Mouse (Mus musculus) olfactory bulb, adult 2 months (tissue): ENCODE data around the gene H1fnt. TPM values are rescaled to one million over a fixed set of nuclear protein-coding genes. Genes with fewer than 3 reads are reported as not detected.

ENCODE experiments used
- H3K27ac ChIP-seq: fragments of 200-500 bp; 2 replicates; pipeline ENCODE4 v1.5.1; 2012; ENCODE audit warnings: low read depth, low read length; ENCODE audit not compliant: insufficient read depth
- H3K4me1 ChIP-seq: fragments of 200-500 bp; 2 replicates; pipeline ENCODE4 v1.6.1; 2012; ENCODE audit warnings: low read length; ENCODE audit not compliant: control insufficient read depth, insufficient read depth
- H3K4me3 ChIP-seq: fragments of 200-500 bp; 2 replicates; pipeline ENCODE4 v1.5.1; 2012; ENCODE audit warnings: mild to moderate bottlenecking, low read depth, low read length, moderate library complexity; ENCODE audit not compliant: insufficient read depth
- CTCF ChIP-seq: fragments of 200-500 bp; IDR thresholded peaks from 2 replicates; pipeline ENCODE4 v1.5.1; 2012; ENCODE audit warnings: low read depth, mild to moderate bottlenecking, low read length, moderate library complexity; ENCODE audit not compliant: insufficient read depth
- POLR2A ChIP-seq: fragments of 200-500 bp; IDR thresholded peaks from 2 replicates; pipeline ENCODE4 v1.6.1; 2012; ENCODE audit warnings: mild to moderate bottlenecking, low read depth, low read length, moderate library complexity; ENCODE audit not compliant: insufficient read depth
- WGBS: fragments of 180-500 bp; shearing (Covaris S2); methylation state at CpG from one replicate; pipeline ENCODE4 v1.1.7; 2018; 5-methylcytosine and 5-hydroxymethylcytosine counted together
- polyA plus RNA-seq: library from polyadenylated mRNA; stranded (reverse); fragments of >200 nt; gene quantifications from 2 replicates; pipeline ENCODE4 v1.2.4, GENCODE M21; 2012; ENCODE audit warnings: low replicate concordance; ENCODE audit not compliant: missing spikeins, insufficient read depth, insufficient read length

H1fnt gene
- not detected in 2 replicates for polyA plus RNA-seq

DNA sequence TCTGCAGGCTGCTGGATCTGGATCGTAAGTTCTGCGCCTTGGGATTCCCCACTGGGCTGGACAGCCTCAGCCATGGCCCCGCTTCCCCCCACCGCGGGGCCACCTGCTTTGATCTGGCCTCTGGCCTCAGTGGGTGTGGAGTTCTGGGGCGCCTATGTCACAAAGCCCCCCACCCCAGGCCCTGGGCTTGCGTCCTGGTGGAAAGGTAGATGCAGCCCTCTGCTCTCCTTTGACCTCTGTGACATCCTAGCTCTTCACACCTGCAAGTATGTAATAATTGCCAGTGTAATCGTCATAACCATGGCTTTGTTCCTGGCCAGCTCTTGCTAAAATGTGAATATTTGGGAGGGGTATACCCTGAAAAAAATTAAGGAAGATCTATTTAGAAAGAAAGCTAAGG is at the start of gene H1fnt:
TSS of gene H1fnt (minus strand) at position 101 of the 400 bp plus-strand sequence.
- H3K4me1 ChIP-seq = no peaks in the 10 kb centered on the region

DNA sequence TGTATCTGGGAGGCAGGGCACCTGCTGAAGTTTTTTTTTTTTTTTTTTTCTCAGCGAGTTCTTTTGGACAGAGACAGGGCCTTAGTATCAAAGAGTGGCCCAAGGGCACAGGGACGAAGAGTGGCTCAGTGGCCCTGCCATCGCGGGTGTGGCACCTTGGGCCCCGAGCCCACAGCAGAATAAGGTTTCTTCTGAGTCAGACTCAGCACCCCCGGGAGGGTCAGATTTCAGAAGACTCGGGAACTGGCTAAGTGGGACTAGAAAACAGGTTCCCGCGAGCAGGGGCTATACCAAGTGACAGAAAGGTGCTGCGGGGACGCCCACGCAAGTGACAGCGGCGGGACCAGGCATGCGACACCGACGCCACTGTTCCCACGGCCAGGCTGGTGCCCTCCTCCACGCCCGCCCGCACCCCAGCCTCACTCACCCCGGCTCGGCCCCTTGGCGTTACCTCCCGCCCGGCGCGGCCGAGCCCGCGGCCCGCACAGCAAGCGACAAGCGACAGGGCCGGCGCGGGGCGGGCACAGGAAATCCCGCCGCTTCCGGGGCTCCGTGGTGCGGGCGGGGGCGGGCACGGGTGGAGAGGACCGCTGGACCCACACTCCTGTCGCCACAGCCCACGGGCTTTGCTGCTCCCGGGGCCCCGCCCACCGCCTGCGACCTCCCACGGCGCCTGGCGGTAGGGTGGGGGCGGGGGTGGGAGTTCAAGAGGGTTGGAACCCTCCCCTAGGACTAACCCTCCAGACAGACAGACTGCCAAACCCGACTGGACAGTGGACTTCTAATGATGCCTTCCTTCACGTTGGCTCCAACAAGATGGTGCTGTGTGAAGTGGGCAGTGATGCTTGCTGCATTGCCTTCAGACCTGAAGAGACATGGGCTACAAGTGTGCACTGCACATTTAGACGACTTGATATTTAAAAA is 38.8 kb upstream of the H1fnt start, which contains the start of gene Zfp641:
TSS of gene Zfp641 (minus strand) at position 534 of the 924 bp plus-strand sequence.
- WGBS = 1% methylated on average over 60 of the region's 60 CpGs
- H3K4me1 ChIP-seq = peaks cover 5% of the 10 kb centered on the region; the same call in 1 of the 2 replicates
- no peak within 1 kb of the TSS for H3K27ac ChIP-seq
- peak within 1 kb of the TSS; percentile 70 for H3K4me3 ChIP-seq
- TF ChIP-seq CTCF = no peak
- peak; percentile 58 for TF ChIP-seq POLR2A

More for the DNA sequence above, at the start of gene H1fnt:
- no peak within 1 kb of the TSS for H3K4me3 ChIP-seq
- WGBS = 89% methylated on average over 8 of the region's 8 CpGs
- H3K27ac ChIP-seq = no peak within 1 kb of the TSS
- TF ChIP-seq CTCF = no peak
- TF ChIP-seq POLR2A = no peak

DNA sequence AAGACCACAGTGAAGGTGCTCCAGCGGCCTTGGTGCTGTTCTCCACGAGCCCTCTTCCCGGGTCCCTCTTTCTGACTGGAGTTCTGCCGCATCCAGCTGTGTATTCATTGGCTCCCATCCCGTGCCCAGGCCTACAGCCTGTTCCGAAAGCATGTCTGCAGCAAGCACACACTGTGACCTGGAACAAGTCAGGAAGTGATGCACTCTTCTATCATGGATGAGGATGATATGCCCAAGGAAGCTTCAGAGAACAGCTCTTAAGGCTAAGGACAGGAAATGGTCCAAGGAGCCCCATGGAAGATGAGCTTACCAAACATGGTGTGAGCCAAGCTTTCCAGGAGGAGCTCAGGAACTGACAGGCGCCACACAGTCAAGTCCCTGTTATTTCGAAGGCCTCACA is 36.6 kb upstream of the H1fnt start:
- no peak for TF ChIP-seq POLR2A
- TF ChIP-seq CTCF = no peak
- H3K4me3 ChIP-seq = no peak overlapping the region
- no peak overlapping the region for H3K27ac ChIP-seq
- WGBS = 91% methylated on average over 8 of the region's 8 CpGs
- H3K4me1 ChIP-seq = peaks cover 5% of the 10 kb centered on the region; the same call in 1 of the 2 replicates

DNA sequence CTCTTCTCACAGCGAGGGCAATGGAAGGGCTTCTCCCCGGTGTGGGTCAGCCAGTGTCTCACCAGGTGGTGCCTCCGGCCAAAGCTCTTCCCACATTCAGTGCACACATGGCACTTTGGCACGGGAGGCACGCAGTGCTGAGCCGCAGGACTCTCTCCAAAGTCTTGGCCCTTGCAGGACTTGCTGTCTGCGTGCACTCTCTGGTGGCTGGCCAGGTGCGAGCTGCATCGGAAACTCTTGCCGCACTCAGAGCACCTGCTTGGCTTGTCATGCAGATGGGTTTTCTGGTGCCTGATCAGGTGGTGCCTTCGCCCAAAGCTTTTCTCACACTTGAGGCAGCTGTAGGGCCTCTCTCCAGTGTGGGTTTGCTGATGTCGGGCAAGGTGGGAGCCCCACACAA is 31.5 kb upstream of the H1fnt start:
- Histone ChIP-seq H3K4me3 (no peak overlapping the region), H3K4me1 (peaks cover 13% of the 10 kb centered on the region; the same call in 1 of the 2 replicates), H3K27ac (no peak overlapping the region)
- TF ChIP-seq CTCF (no peak), POLR2A (no peak)
- WGBS = 79% methylated on average over 12 of the region's 12 CpGs

- 33% methylated on average over 7 of the region's 7 CpGs for WGBS
- TF ChIP-seq POLR2A (no peak), CTCF (no peak)
- Histone ChIP-seq H3K4me1 (peaks cover 13% of the 10 kb centered on the region; the same call in 1 of the 2 replicates), H3K4me3 (no peak overlapping the region), H3K27ac (no peak overlapping the region)
These were observed 29.3 kb upstream of the H1fnt start for GRCm38 (mm10) chr15:98286418-98286817.

DNA sequence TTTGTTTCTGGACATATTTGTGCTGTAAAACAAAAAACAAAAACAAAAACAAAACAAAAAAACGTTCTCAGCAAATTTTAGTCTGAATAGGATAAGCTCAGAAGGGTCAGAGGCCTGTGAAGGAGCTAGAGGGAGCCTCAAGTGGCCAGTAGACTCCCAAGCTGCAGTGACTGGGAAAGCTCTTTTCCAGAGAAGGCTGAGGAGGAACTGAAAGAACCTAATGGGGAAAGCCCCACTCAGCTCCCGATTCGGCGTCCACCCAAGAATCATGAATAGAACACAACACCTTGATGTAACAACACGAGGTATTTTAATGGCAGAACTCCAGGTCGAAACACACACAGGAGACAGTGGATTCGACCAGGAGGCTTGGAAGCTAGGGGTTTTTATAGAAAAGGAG is 683 bp upstream of the H1fnt start:
- Histone ChIP-seq H3K27ac (no peak overlapping the region), H3K4me1 (no peaks in the 10 kb centered on the region), H3K4me3 (no peak overlapping the region)
- TF ChIP-seq POLR2A = no peak
- no peak for TF ChIP-seq CTCF
- WGBS = 85% methylated on average over 7 of the region's 7 CpGs

DNA sequence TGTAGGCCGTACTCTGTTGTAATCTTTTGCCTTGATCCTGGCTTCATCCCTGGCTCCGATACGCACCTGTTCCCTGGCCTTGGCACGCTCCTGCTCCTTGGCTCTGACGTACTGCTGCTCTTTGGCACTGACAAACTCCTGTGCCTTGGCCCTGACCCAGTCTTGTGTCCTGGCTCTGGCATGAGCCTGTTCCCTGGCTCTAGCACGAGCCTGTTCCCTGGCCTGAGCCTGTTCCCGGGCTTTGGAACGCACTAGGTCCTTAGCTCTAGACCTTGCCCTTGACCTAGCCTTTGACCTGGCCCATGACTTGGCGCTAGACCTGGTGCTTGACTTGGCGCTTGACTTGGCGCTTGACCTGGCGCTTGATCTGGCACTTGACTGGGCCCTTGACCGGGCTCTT is 822 bp downstream of the H1fnt start:
- Histone ChIP-seq H3K4me1 (no peaks in the 10 kb centered on the region), H3K4me3 (no peak overlapping the region), H3K27ac (no peak overlapping the region)
- no peak for TF ChIP-seq POLR2A
- no peak for TF ChIP-seq CTCF
- 87% methylated on average over 13 of the region's 13 CpGs for WGBS

DNA sequence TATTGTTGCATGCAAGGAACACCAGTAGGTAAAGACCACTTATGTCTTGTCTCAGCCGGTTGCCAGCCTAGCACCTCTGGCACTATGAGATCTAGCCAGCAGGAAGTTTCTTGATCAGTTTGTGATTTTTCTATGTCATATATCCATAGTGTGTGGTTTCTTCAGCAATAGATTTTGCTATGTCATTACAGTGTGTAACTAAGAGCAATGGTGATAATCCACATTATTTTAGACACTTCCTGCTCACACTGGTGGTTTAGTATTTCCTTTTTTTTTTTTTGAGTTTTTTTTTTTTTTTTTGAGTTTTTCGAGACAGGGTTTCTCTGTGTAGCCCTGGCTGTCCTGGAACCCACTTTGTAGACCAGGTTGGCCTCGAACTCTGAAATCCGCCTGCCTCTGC is 21.7 kb downstream of the H1fnt start:
- TF ChIP-seq CTCF = no peak
- no peak for TF ChIP-seq POLR2A
- Histone ChIP-seq H3K4me3 (no peak overlapping the region), H3K27ac (no peak overlapping the region), H3K4me1 (no peaks in the 10 kb centered on the region)
- 89% methylated on average over 4 of the region's 4 CpGs for WGBS

GRCm38 (mm10) chr15:98234350-98234749 is 22.7 kb downstream of the H1fnt start, which contains the start of gene Olfr286:
Gene Olfr286 (minus strand): TSS chr15:98234450.
- H3K27ac ChIP-seq = no peak within 1 kb of the TSS
- no peaks in the 10 kb centered on the region for H3K4me1 ChIP-seq
- H3K4me3 ChIP-seq = no peak within 1 kb of the TSS
- WGBS = 84% methylated on average over 4 of the region's 4 CpGs
- TF ChIP-seq POLR2A (no peak), CTCF (no peak)
